Mouse (Mus musculus): ENCODE results near the gene Kif1a. TPM values are rescaled to one million over a fixed set of nuclear protein-coding genes. Genes with fewer than 3 reads are reported as not detected.

Gene Kif1a
- total RNA-seq, 2 experiments from 2014 or later, result 0.94 to 1.6 TPM

- no peak for DNase-seq (ENCODE audit: low spot score)
These were observed 67.8 kb downstream of the Kif1a start for GRCm38 (mm10) chr1:93033989-93034388.

GRCm38 (mm10) chr1:93031199-93031598, 70.6 kb downstream of the Kif1a start:
- intact Hi-C loops (cut with DNase I), result no loop called here

More at GRCm38 (mm10) chr1:93033989-93034388, 67.8 kb downstream of the Kif1a start:
- intact Hi-C loops (cut with DNase I), result no loop called here

GRCm38 (mm10) chr1:93030060-93030459, 71.7 kb downstream of the Kif1a start:
- no peak for DNase-seq (ENCODE audit: low spot score)
- intact Hi-C loops (cut with DNase I), result no loop called here

More at GRCm38 (mm10) chr1:93031199-93031598, 70.6 kb downstream of the Kif1a start:
- DNase-seq (ENCODE audit: low spot score), result no peak

- intact Hi-C loops (cut with DNase I), result no loop called here
- DNase-seq (ENCODE audit: low spot score), result no peak
These were observed 72.4 kb downstream of the Kif1a start for GRCm38 (mm10) chr1:93029387-93029786.

GRCm38 (mm10) chr1:93026600-93026999, 75.2 kb downstream of the Kif1a start:
- no peak for DNase-seq (ENCODE audit: low spot score)
- intact Hi-C loops (cut with DNase I), result no loop called here

GRCm38 (mm10) chr1:93020602-93021001, 81.1 kb downstream of the Kif1a start:
- intact Hi-C loops (cut with DNase I), result no loop called here
- no peak for DNase-seq (ENCODE audit: low spot score)

- no peak for DNase-seq (ENCODE audit: low spot score)
- intact Hi-C loops (cut with DNase I), result loop anchor here (2.0 kb wide), 1 partner anchor 62 kb away; no protein-coding TSS in a partner anchor
These were observed 83.0 kb downstream of the Kif1a start for GRCm38 (mm10) chr1:93018716-93019115.

- intact Hi-C loops (cut with DNase I), result no loop called here
- no peak for DNase-seq (ENCODE audit: low spot score)
These were observed 86.6 kb downstream of the Kif1a start for GRCm38 (mm10) chr1:93015136-93015535.

GRCm38 (mm10) chr1:93014460-93014859, 87.3 kb downstream of the Kif1a start:
- intact Hi-C loops (cut with DNase I), result no loop called here
- DNase-seq (ENCODE audit: low spot score), result peak; percentile 27

GRCm38 (mm10) chr1:93013367-93013766, 88.4 kb downstream of the Kif1a start:
- intact Hi-C loops (cut with DNase I), result no loop called here
- no peak for DNase-seq (ENCODE audit: low spot score)

GRCm38 (mm10) chr1:93012103-93012585, 89.6 kb downstream of the Kif1a start:
- DNase-seq (ENCODE audit: low spot score), result no peak
- intact Hi-C loops (cut with DNase I), result no loop called here

GRCm38 (mm10) chr1:93010731-93011130, 91.0 kb downstream of the Kif1a start:
- no peak for DNase-seq (ENCODE audit: low spot score)
- intact Hi-C loops (cut with DNase I), result loop anchor here (2.0 kb wide), 1 partner anchor 52 kb away; no protein-coding TSS in a partner anchor

- intact Hi-C loops (cut with DNase I), result no loop called here
- DNase-seq (ENCODE audit: low spot score), result no peak
These were observed 92.6 kb downstream of the Kif1a start for GRCm38 (mm10) chr1:93009196-93009595.

GRCm38 (mm10) chr1:93006061-93006460, 95.7 kb downstream of the Kif1a start, which contains the start of gene Aqp12:
TSS of gene Aqp12 (plus strand) at chr1:93006334.
- intact Hi-C loops (cut with DNase I), result no loop called here

GRCm38 (mm10) chr1:92992880-92993279, 108.9 kb downstream of the Kif1a start:
- intact Hi-C loops (cut with DNase I), result no loop called here
- no peak for DNase-seq (ENCODE audit: low spot score)

More at GRCm38 (mm10) chr1:93006061-93006460, 95.7 kb downstream of the Kif1a start, which contains the start of gene Aqp12:
- DNase-seq (ENCODE audit: low spot score), result no peak

- DNase-seq (ENCODE audit: low spot score), result no peak
- intact Hi-C loops (cut with DNase I), result no loop called here
These were observed 109.4 kb downstream of the Kif1a start for GRCm38 (mm10) chr1:92992214-92992855.

- intact Hi-C loops (cut with DNase I), result no loop called here
These were observed 111.9 kb downstream of the Kif1a start for GRCm38 (mm10) chr1:92989891-92990290.

GRCm38 (mm10) chr1:92988894-92989293, 112.9 kb downstream of the Kif1a start:
- DNase-seq (ENCODE audit: low spot score), result no peak
- intact Hi-C loops (cut with DNase I), result no loop called here

More at GRCm38 (mm10) chr1:92989891-92990290, 111.9 kb downstream of the Kif1a start:
- no peak for DNase-seq (ENCODE audit: low spot score)

- no peak for DNase-seq (ENCODE audit: low spot score)
- intact Hi-C loops (cut with DNase I), result no loop called here
These were observed 116.8 kb downstream of the Kif1a start for GRCm38 (mm10) chr1:92984999-92985398.

- intact Hi-C loops (cut with DNase I), result no loop called here
- no peak for DNase-seq (ENCODE audit: low spot score)
These were observed 118.7 kb downstream of the Kif1a start for GRCm38 (mm10) chr1:92982931-92983605.
